Mouse (Mus musculus): ENCODE measurements around the gene Gpank1. TPM values are rescaled to one million over a fixed set of nuclear protein-coding genes. Genes with fewer than 3 reads are reported as not detected.

Gene Gpank1
- polyA plus RNA-seq, 1 experiment from 2014 or later, result 19.1 TPM

- peak; percentile 43 for ATAC-seq (ENCODE audit: insufficient read depth, low FRiP score, low read depth)
- Histone ChIP-seq H3K4me3 (replicated peaks) (peak overlapping the region; percentile 74), H3K4me2 (peak overlapping the region; percentile 71), H3K9ac (peak overlapping the region; percentile 63), H3K9me3 (no peaks in the 10 kb centered on the region), H3K4me1 (peaks cover 8% of the 10 kb centered on the region; the same call in 1 of the 2 replicates), H3K27me3 (replicated peaks) (no peaks in the 10 kb centered on the region), H3K27ac (peak overlapping the region; percentile 96), H3K36me3 (peaks cover 26% of the 10 kb centered on the region)
- under 1% methylated on average over 43 of the region's 43 CpGs for WGBS
Measured at GRCm38 (mm10) chr17:35135591-35136320, 14.5 kb downstream of the Gpank1 start.

- Histone ChIP-seq H3K4me2 (no peak overlapping the region), H3K36me3 (peaks cover 58% of the 10 kb centered on the region), H3K4me3 (replicated peaks) (no peak overlapping the region), H3K4me1 (peaks cover 8% of the 10 kb centered on the region; the same call in 1 of the 2 replicates), H3K9ac (no peak overlapping the region), H3K27ac (no peak overlapping the region), H3K9me3 (no peaks in the 10 kb centered on the region), H3K27me3 (replicated peaks) (no peaks in the 10 kb centered on the region)
- 92% methylated on average over 3 of the region's 3 CpGs for WGBS
- ATAC-seq (ENCODE audit: insufficient read depth, low FRiP score, low read depth), result no peak
Measured at GRCm38 (mm10) chr17:35139269-35139668, 18.0 kb downstream of the Gpank1 start.

DNA sequence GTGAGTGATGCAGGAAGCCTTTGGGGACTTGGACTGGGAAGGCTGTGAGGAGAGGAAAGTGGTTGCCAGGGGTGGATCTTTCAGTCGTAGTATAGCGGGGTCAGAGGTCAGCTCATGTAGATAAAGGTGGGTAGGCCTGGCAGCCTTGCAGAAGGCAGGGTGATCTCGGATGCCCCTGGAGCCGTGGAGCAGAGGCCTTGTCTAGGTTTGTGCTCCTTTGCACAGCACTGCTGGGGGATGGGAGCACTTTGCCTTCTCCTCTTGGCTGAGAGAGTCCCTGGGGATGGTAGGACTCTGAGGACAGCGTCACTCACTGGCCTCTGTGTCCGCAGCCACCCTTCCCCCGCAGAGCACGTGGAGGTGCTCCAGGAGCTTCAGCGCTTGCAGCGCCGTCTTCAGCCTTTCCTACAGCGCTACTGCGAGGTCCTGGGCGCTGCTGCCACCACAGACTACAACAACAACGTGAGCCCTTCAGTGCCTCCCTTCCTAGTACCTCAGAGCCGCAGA, 19.3 kb downstream of the Gpank1 start:
- 75% methylated on average over 16 of the region's 16 CpGs for WGBS
- H3K27me3 ChIP-seq (replicated peaks), result no peaks in the 10 kb centered on the region
- H3K9ac ChIP-seq, result no peak overlapping the region
- no peak overlapping the region for H3K27ac ChIP-seq
- no peak overlapping the region for H3K4me3 ChIP-seq (replicated peaks)
- H3K36me3 ChIP-seq, result peaks cover 70% of the 10 kb centered on the region
- peaks cover 8% of the 10 kb centered on the region; the same call in 1 of the 2 replicates for H3K4me1 ChIP-seq
- ATAC-seq (ENCODE audit: insufficient read depth, low FRiP score, low read depth), result no peak
- H3K9me3 ChIP-seq, result no peaks in the 10 kb centered on the region
- no peak overlapping the region for H3K4me2 ChIP-seq

DNA sequence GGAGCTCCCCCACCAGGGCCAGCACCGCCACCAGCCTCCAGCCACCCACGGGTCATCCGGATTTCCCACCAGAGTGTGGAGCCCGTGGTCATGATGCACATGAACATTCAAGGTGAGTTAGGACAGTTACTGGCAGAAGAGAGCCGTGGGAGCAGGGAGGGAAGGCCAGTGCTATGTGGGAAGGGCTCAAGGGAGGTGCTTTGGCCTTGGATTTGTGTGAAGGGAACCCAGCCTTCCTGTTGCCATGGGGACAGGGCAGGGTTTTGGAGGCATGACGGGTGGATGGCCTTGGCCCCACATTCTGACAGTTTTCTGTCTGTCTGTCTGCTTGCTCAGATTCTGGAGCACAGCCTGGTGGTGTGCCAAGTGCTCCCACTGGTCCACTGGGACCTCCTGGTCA, 20.7 kb downstream of the Gpank1 start:
- H3K9ac ChIP-seq, result no peak overlapping the region
- H3K36me3 ChIP-seq, result peaks cover 83% of the 10 kb centered on the region
- H3K4me3 ChIP-seq (replicated peaks), result no peak overlapping the region
- no peaks in the 10 kb centered on the region for H3K4me1 ChIP-seq
- H3K27ac ChIP-seq, result no peak overlapping the region
- H3K4me2 ChIP-seq, result no peak overlapping the region
- no peak for ATAC-seq (ENCODE audit: insufficient read depth, low FRiP score, low read depth)
- H3K27me3 ChIP-seq (replicated peaks), result no peaks in the 10 kb centered on the region
- no peaks in the 10 kb centered on the region for H3K9me3 ChIP-seq
- WGBS, result 92% methylated on average over 6 of the region's 6 CpGs

- H3K9me3 ChIP-seq, result no peaks in the 10 kb centered on the region
- peaks cover 89% of the 10 kb centered on the region for H3K36me3 ChIP-seq
- no peaks in the 10 kb centered on the region for H3K27me3 ChIP-seq (replicated peaks)
- H3K4me1 ChIP-seq, result no peaks in the 10 kb centered on the region
- no peak overlapping the region for H3K9ac ChIP-seq
- H3K27ac ChIP-seq, result no peak overlapping the region
- ATAC-seq (ENCODE audit: insufficient read depth, low FRiP score, low read depth), result no peak
- no peak overlapping the region for H3K4me2 ChIP-seq
- no peak overlapping the region for H3K4me3 ChIP-seq (replicated peaks)
- 82% methylated on average over 5 of the region's 5 CpGs for WGBS
Measured at GRCm38 (mm10) chr17:35146139-35146538, 24.9 kb downstream of the Gpank1 start.

DNA sequence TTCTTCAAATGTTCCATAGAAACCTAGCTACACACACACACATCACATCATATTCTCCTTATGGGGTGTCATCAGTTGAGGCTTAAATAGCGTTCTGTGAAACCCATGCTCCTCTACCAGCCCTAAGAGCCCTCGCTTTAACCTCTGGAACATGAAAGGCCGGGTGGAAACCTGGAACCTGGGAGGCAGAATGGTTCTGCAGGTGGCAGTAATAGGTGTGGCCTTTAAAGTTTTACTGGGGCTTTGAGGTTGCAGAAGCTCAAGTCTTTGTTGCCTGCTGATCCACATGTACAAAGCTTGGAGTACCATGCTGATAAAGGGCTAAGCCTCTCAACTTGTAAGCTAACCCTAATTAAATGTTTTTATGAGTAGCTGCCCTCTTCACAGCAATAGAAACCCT, 26.1 kb downstream of the Gpank1 start:
- no peaks in the 10 kb centered on the region for H3K27me3 ChIP-seq (replicated peaks)
- H3K4me1 ChIP-seq, result no peaks in the 10 kb centered on the region
- H3K27ac ChIP-seq, result no peak overlapping the region
- no peak for ATAC-seq (ENCODE audit: insufficient read depth, low FRiP score, low read depth)
- no peak overlapping the region for H3K4me3 ChIP-seq (replicated peaks)
- WGBS, result 59% methylated on average over 3 of the region's 3 CpGs
- H3K4me2 ChIP-seq, result no peak overlapping the region
- no peak overlapping the region for H3K9ac ChIP-seq
- no peaks in the 10 kb centered on the region for H3K9me3 ChIP-seq
- H3K36me3 ChIP-seq, result peaks cover 88% of the 10 kb centered on the region

- H3K9me3 ChIP-seq, result no peaks in the 10 kb centered on the region
- WGBS, result 68% methylated on average over 5 of the region's 5 CpGs
- no peak overlapping the region for H3K27ac ChIP-seq
- H3K4me2 ChIP-seq, result no peak overlapping the region
- no peaks in the 10 kb centered on the region for H3K4me1 ChIP-seq
- H3K27me3 ChIP-seq (replicated peaks), result no peaks in the 10 kb centered on the region
- no peak for ATAC-seq (ENCODE audit: insufficient read depth, low FRiP score, low read depth)
- peaks cover 88% of the 10 kb centered on the region for H3K36me3 ChIP-seq
- no peak overlapping the region for H3K9ac ChIP-seq
- H3K4me3 ChIP-seq (replicated peaks), result no peak overlapping the region
Measured at GRCm38 (mm10) chr17:35147922-35148639, 26.8 kb downstream of the Gpank1 start.

DNA sequence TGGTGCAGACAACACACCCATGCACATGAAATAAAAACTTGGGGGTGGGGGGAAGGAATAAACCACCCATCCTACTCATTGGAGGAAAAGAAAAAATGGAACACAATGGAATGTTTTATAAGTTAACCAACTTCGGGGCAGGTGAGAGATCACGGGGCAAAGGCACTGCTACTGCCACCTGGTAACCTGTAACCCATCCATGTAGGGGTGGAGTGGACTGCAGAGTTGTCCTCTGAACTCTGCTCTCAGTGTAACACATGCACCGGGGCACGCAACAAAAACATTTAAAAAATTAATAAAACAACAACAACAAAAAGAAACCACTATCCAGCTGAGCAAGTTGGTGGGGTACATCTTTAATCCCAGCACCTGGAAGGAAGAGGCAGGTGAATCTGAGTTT, 30.9 kb downstream of the Gpank1 start:
- Histone ChIP-seq H3K4me2 (no peak overlapping the region), H3K27me3 (replicated peaks) (no peaks in the 10 kb centered on the region), H3K9ac (no peak overlapping the region), H3K27ac (no peak overlapping the region), H3K36me3 (peaks cover 90% of the 10 kb centered on the region), H3K4me3 (replicated peaks) (no peak overlapping the region), H3K9me3 (no peaks in the 10 kb centered on the region), H3K4me1 (no peaks in the 10 kb centered on the region)
- ATAC-seq (ENCODE audit: insufficient read depth, low FRiP score, low read depth), result no peak
- WGBS, result 88% methylated on average over 4 of the region's 4 CpGs

- Histone ChIP-seq H3K27ac (no peak overlapping the region), H3K4me1 (no peaks in the 10 kb centered on the region), H3K9me3 (no peaks in the 10 kb centered on the region), H3K9ac (no peak overlapping the region), H3K4me2 (no peak overlapping the region), H3K4me3 (replicated peaks) (no peak overlapping the region), H3K27me3 (replicated peaks) (no peaks in the 10 kb centered on the region), H3K36me3 (peaks cover 94% of the 10 kb centered on the region)
- ATAC-seq (ENCODE audit: insufficient read depth, low FRiP score, low read depth), result no peak
- 90% methylated on average over 9 of the region's 9 CpGs for WGBS
Measured at GRCm38 (mm10) chr17:35153077-35153476, 31.8 kb downstream of the Gpank1 start.

DNA sequence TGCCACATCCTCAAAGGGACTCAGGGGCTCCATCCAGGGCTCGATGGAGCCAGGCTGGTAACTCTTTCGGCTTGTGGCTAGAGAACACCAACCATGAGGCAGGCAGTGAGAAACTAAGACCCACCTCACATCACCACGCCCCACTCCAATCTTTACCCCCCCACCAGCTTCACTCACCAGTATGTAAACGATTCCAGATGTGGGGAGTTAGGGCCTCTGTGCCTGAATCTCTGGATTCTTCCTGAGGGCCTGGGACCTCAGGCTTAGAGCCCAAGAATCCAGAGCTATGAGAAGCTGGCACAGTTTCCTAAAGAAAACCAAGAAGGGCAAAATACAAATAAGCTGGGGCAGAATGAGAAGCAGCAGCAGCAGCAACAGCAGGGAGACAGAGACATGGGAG, 32.7 kb downstream of the Gpank1 start:
- H3K9me3 ChIP-seq, result no peaks in the 10 kb centered on the region
- 73% methylated on average over 4 of the region's 4 CpGs for WGBS
- H3K4me2 ChIP-seq, result no peak overlapping the region
- no peaks in the 10 kb centered on the region for H3K4me1 ChIP-seq
- H3K27ac ChIP-seq, result no peak overlapping the region
- peaks cover 95% of the 10 kb centered on the region for H3K36me3 ChIP-seq
- H3K27me3 ChIP-seq (replicated peaks), result no peaks in the 10 kb centered on the region
- H3K9ac ChIP-seq, result no peak overlapping the region
- H3K4me3 ChIP-seq (replicated peaks), result no peak overlapping the region
- ATAC-seq (ENCODE audit: insufficient read depth, low FRiP score, low read depth), result no peak

DNA sequence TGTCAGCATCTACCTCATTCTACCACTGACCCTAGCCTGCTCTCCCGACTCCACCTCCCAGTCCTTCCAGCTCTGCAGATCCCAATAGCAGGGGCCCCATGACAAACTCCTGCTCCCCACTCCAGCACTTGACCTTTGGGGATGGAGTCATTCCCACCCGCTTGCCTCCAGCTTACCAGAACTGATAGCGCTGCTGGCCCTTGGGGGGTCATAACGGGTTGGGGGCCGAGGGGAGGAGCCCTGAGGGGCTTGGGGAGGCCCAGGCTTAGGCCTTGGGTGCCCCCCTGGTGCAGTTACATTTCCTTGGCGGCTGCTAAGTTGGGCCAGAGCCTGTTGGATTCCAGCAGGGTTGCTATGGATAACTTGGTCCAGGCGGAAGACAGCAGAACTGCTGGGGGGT, 33.4 kb downstream of the Gpank1 start:
- WGBS, result 79% methylated on average over 7 of the region's 7 CpGs
- H3K4me1 ChIP-seq, result no peaks in the 10 kb centered on the region
- peaks cover 96% of the 10 kb centered on the region for H3K36me3 ChIP-seq
- no peak overlapping the region for H3K4me2 ChIP-seq
- no peak overlapping the region for H3K4me3 ChIP-seq (replicated peaks)
- no peak for ATAC-seq (ENCODE audit: insufficient read depth, low FRiP score, low read depth)
- H3K9ac ChIP-seq, result no peak overlapping the region
- H3K27ac ChIP-seq, result no peak overlapping the region
- H3K27me3 ChIP-seq (replicated peaks), result no peaks in the 10 kb centered on the region
- no peaks in the 10 kb centered on the region for H3K9me3 ChIP-seq

- Histone ChIP-seq H3K36me3 (peaks cover 96% of the 10 kb centered on the region), H3K4me1 (no peaks in the 10 kb centered on the region), H3K4me3 (replicated peaks) (no peak overlapping the region), H3K27me3 (replicated peaks) (no peaks in the 10 kb centered on the region), H3K27ac (no peak overlapping the region), H3K4me2 (no peak overlapping the region), H3K9me3 (no peaks in the 10 kb centered on the region), H3K9ac (no peak overlapping the region)
- WGBS, result 85% methylated on average over 12 of the region's 12 CpGs
- no peak for ATAC-seq (ENCODE audit: insufficient read depth, low FRiP score, low read depth)
Measured at GRCm38 (mm10) chr17:35155451-35155850, 34.2 kb downstream of the Gpank1 start.

Data from stomach, embryonic 15.5 days (tissue).